Mouse (Mus musculus): Measurements from ENCODE around the gene Slc4a8. TPM values are rescaled to one million over a fixed set of nuclear protein-coding genes. Genes with fewer than 3 reads are reported as not detected.
"Not testable (repeated sequence)": the region's sequence is repeated elsewhere in the genome, so short reads cannot be mapped to it uniquely, and the experiment has no call there.

Gene Slc4a8
- total RNA-seq, 2 experiments from 2014 or later, result 9.5 to 12.6 TPM

DNA sequence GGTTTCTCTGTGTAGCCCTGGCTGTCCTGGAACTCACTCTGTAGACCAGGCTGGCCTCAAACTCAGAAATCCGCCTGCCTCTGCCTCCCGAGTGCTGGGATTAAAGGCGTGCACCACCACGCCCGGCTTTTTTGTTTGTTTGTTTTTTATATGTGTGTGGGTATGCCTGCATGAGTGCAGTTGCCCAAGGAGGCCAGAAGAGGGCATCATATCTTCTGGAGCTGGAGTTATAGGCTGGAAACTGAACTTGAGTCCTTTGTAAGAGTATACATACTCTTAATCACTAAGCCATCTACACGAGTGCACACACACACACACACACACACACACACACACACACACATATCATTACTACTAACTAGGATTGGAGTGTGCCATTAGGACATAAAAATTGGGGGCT, 12.3 kb downstream of the Slc4a8 start:
- not testable (repeated sequence) for DNase-seq

DNA sequence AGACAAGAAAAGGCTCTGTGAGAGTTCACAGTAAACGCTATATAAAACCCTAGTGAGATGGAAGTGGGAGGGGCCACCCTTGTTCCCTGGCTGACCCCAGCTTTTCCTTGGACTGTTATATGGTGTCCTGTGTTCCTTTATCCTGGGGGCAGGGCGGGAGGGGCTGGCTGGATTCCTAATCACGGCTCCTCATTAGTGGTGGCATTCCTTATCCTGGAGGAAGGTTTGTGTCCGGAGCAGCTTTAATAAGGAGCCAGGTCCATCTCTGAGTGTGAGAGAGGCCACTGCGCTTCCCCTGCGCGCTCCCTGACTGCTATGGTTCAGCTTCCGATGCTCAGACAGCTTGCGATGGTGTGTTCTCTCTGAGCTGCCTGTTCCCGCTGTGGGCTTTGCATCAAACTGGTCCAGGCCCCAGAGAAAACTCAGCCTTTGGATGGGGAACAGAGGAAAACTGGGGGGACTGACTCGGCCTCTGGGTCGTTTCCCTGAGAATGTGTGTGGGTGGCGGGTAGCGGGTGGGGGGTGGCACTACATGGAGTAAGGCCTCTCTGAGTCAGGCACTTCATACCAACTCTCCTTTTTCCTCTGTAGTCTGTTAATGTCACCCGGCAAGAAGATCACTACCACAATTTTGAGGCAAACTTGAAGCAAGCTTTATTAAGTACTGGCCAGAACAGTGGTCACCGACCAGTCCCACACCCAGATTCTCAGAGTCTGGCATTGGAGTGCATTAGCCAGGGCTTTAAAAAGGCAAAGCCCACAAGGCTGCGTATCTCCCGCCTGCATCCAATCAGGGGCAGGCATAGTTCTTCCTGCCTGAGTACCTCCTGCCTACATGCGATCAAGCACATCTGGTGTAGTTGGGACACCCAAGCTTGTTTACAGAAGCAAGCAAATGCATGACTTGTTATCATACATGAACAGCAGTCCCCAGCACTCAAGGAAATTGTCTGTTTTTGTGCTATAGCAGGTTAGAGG, 13.9 kb downstream of the Slc4a8 start:
- DNase-seq, result no peak

DNA sequence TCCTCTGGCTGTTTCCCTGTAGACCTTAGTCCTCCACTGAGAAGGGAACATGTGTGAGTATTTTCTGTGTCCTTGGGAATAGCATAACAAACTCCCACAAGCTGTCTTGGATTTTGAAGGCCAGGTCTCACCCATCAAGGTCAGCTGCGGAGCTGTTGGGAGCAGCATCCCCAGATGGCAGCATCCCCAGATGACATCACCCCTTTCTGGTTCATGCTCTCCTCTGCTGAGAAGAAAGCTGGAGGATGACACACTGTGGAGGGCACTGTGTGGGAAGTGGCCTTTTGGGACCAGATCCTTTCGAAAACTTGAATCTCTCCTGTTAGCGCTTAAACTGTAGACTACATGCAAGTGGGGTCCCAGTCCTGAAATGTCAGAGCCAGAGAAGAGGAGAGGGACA, 14.9 kb downstream of the Slc4a8 start:
- peak; percentile 48 for DNase-seq

DNA sequence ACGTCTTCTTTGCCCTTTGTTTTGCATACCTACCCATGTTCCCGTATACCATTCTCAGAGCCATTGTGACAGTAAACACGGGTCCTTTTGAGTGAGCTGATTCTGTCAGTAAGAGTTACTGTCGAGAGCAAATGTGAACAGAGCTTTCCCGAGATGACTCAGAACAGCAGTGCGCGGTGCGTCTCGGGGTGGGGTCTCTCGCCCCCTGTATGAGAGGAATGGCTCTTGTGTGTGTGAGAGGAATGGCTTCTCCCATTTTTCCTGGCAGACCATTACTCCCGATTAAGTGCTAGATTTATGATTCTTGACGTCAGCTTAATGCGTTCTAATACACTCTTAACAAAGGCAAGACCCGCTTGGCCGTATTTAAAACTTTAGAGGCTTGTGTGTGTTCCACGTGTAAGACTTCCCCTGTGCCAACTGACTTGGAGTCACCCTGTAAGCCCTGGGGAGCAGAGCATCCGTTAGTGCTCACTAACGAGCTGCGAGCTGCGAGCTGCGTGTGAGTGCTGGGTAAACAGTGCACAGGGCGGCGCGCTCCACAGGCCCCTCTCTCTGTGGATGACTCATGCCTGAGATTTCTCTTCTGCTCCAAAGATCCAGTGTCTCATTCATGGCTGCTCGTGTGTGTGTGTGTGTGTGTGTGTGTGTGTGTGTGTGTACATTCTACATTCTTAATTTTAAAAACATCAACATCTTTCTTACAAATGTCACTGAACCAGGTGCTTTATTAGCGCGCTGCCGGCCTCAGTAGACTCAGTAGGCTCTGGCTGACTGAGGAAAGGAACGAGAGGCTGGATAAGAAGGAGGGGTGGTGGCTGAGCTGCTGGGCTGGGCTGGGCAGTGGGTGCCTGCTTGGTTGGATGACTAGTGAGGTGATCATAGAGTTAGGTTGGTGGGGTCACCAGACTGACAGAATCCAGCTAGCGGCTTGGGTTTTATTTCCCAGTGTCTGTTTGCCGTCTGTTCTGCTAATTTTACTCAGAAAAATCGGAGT, 15.8 kb downstream of the Slc4a8 start:
- peak; percentile 60 for DNase-seq

DNA sequence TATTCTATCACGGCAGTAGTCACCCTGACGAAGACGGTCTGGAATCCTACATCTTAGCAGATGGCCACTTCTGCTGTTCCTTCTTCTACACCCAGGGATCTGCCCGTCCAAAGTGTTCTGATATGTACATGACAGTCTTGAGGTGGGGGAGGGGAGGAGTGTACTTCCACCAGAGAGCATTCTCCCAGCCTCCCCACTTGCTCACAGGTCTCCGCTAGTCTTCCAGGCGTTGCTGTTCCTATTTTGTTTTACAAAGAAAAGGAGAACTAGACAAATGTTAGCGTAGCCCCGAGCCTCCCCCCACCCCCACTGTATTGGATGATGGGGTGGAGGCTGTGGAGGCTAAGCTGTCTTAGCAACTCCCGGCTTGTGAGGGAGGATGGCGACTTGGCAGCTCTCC, 18.3 kb downstream of the Slc4a8 start:
- no peak for DNase-seq

DNA sequence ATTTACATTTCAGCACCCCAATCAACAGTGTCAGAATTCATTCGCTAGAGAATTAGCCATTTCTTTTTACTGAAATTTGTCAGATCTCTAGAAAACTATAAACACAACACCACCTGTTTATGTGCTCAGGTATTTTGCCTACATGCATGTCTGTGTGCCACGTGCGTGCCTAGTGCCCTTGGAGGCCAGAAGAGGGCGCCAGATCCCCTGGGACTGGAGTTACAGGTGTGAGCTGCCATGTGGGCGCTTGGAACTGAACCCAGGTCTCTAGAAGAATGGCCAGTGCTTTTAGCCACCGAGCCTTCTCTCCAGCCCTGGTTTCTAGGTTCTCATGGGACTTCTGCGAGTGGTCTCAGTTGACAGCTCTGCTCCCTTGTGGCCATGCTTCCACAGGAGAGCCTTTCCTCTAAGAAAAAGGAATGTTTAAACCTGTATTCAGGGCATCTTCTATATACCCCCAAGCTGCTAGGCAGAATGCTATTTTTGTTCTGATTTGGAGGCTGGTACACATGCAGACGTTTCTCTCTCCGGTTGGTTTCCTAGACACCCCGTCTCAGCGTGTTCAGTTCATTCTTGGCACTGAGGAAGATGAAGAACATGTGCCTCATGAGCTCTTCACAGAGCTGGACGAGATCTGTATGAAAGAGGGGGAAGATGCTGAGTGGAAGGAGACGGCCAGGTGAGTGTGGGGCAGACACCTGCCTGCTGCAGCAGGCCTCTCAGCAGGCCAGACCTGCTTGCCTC, 21.9 kb downstream of the Slc4a8 start:
- DNase-seq, result no peak

DNA sequence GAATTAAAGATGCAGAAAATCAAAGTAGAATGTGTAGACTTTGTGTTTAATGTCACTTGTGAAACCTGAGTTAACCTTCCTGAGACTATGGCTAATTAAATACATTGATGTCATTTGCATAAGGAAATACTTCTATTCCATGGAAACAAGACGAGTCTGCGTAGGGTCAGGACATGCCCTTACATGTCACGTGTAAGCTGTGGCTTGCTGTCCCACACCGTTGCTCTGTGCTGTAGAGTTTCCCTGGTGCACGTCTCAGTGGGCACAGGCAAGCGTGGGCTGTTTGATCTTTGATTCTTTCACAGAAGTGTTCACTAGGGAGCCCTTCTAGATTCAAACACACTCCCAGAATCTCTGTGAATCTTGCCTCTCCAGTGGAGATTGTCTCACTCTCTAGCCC, 28.7 kb downstream of the Slc4a8 start:
- no peak for DNase-seq

DNA sequence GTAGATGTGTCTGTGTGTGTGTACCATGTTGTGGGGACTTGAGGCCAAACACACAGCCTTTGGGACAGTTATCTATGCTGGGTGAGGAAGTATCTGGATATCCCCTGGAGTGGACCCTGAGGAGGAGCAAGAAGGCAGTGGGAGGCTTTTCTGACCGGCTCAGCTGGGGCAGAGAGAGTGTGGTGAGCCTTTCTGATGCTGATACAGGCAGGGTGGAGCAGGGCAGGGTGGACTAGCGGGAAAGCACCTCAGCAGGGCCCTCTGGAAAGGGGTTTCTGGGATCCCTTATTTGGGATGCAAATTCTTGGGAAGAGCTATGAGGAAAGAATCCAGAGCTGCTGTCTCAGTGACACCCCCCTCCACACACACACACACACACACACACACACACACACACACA, 30.8 kb downstream of the Slc4a8 start:
- no peak for DNase-seq

DNA sequence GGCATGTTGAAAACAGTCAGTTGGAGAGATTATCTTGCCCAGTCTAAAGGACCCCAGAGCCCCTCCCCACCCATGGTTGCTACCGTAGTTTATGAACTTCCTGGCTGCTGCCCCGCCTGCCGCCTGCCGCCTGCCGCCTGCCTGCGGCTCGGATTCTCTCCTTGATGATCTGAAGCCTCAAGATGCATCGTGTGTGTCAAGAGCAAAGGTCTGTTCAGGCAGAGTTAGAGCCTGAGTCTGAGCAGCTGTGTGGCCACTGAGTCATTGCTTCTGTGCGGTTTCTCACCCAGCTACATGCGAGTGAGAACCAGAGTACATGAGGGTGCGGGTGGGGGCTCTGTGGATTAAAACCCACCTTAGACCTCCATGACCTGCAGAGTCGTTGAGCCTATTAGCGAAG, 39.4 kb downstream of the Slc4a8 start:
- DNase-seq, result no peak

DNA sequence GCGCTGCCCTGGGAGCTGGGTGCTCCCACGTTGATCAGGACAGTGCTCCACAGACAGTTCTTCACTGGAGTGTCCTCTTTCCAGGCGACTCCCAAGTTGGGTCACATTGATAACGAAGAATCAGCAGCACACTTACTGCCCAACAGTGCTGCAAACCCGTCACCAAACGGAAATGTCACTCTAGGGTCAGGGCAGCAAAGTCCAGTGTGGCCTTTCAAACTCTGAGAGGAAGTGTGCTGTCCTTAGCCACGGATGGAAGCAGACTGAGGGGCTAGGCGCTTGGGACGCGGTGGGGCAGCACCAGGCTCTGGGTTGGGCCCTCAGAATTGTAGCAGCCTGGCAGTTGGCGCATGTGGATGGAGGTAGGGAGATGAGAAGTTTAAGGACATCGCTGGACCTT, 46.5 kb downstream of the Slc4a8 start:
- DNase-seq, result no peak

DNA sequence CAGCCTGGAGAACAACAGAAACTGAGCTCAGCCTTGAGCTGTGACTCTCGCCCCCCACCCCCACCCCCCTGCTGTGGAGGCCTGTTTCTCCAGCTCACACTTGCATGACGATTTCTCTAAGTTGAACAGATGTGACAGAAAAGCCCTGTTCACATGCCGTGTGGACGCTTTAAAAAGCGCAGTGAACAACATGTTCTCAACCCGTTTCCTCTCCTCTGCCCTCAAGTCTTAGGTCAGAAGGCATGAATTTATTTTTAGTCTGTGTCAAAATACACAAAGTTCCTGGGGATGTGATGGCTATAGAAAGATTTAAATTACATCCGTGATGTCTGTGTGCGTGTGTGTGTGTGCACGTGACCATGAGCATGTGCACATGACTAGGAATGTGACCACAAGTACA, 46.9 kb downstream of the Slc4a8 start:
- no peak for DNase-seq

DNA sequence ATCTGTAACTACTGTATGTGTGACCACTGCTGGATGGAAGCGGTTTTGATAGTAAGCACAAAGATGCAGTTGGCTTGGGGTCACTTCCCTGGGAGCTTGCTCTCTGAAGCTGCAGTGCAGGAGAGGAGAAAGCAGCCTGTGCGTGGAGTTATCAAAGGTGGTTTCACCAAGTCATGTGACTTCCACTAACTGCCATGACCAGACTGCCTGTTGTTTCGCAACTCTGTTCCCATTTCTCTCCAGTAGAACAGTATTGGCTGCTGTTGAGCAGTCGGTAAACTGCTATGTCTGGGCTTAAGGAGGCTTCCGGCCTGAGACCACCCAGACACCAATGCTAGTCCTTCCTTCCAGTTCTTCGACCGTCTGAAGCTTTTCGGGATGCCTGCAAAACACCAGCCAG, 48.7 kb downstream of the Slc4a8 start:
- DNase-seq, result no peak

DNA sequence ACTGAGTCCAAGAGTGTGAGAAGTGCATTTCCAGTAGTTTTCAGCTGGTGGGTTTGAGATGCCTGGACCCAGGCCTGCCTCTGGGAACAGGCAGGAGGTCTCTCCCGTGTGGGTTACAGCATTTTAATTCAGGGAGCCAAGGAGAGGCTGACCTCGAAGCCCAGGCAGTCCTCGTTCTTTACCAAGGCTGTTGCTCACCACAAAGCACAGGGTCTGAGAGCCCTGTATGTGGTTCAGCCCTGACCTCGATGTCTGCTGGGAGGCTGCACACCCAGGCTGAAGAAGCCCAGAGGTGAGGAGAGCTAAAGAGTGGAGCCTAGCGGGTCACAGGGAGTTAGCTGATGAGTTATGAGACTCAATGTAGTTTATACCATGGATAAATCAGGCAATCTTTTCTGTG, 52.0 kb downstream of the Slc4a8 start:
- no peak for DNase-seq

DNA sequence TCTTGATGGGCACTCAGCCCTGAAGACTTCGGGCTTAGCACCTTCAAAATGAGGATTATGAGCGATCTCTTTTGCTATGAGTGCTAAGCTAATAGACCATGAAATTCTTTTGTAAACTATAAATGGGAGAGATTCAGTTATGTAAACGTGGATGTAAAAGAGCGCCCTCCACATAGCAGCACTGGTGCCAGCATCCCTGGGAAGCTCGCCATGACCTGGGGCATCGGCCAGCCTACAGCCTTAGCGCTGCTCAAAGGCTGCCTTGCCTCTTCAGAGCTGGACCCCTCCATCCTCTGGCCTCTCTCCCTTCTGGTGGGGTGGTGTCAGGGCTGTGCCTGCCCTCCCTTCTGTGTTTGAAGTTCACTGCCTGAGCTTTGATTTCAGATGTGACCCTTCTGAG, 52.5 kb downstream of the Slc4a8 start:
- DNase-seq, result no peak

DNA sequence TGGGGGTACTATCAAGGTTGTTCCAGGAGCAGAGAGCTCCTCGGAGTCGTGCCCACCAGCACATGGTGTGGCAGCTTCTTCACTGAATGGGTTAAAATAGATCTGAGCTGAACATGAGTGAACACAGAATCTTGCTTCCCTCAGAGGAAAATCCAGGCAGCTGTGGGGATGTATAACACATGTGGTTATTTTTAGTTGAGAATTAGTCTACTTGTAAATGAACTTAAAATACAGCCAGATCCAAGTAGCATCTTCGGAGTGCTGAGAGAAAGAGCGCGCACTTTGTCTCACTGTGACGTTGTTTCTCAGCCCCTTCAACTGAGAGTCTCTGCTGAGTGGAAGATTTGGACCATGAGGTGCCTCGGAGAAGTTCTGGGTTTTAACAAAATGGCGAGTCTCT, 53.8 kb downstream of the Slc4a8 start:
- DNase-seq, result no peak

DNA sequence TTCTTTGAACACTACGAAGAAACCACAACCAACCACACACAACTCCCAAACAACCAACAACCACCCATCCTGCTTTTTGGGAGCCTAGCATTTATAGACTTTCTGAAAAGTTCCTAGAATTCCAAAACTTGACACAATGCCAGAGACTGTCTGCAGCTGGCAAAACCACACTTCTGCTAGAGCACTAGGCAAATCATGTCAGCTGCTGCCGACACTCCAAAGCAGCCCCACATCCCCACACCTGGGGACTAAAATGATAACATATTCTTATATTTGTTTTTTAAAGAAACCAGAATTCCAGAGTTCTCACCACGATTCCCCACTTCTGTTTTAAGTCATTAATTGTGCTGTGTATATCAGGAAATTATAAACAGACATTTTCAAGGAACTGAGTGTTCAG, 57.3 kb downstream of the Slc4a8 start:
- DNase-seq, result no peak

DNA sequence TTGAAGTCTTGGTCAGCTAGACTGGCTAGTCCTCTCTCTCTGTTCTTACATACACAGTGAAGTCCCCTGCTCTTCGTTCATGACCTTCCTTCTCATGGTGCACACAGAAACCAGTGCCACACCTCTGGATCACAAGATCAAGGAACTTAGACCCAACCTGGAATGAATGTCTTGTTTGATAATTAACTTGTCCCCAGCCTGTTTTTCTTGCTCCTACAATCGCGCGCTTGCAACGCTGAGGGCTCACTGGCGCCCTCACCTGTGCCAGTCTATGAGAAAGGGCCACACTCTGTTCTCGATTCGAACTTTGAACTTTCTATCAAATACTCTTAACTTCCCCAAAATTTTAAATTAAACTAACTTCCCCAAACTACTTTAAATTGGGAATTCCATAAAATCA, 60.3 kb downstream of the Slc4a8 start:
- no peak for DNase-seq

DNA sequence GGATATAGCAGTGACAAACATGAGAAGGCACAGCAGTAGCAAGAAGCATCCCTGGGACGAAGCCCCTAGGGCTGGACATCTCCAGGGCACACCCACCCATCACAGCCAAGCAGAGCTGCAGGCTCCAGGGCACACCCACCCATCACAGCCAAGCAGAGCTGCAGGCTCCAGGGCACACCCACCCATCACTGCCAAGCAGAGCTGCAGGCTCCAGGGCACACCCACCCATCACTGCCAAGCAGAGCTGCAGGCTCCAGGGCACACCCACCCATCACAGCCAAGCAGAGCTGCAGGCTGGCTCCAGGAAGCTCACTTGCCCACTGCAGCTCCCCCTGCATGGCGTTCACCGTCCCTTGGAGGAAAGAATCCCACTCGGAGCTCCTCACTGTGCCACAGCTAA, 60.8 kb downstream of the Slc4a8 start:
- DNase-seq, result not testable (repeated sequence)

DNA sequence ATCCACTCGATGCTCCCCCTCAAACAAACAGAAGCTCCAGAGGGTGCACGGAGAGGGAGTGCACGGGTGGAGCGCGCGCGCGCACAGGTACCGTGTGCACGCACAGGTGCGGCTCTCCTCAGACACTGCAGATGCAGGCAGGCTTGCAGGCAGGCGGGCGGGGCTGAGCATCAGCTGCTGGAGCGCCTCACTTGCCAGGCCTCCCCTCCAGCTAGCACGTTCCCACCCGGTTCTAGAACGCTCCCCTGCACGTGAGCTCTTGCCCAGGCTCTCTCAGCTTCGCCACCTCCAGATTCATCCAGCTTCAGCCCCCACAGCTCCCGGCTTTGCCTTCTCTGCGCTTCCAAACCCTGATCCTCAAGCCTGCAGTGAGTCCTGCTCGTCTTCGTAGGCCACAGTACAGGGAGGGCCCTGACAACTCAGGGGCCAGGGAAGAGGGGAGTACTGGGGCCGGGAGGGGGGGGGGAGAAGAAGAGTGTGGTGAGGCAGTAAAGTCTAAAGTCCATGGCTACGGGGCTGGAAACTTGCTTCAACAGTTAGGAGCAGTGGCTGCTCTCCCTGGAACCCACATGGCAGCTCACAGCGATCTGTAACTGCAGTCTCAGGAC, 63.8 kb downstream of the Slc4a8 start:
- DNase-seq, result no peak

DNA sequence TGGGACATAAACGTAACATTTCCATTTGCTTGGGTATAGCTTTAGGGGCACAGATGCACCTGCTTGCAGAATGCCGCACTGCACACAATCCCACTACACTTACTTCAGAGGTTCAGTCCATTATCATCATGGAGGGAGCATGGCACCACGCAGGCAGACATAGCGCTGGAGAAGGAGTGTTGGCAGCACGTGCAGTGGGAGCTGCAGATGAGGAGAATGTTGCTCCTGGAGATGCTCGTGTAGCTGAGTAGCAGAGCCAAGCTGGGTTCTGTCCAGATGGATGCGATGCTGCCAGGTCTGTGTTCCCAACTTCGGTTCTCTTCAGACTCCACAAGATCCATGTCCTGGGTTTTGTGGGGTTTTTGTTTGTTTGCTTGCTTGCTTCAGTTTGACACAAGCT, 64.5 kb downstream of the Slc4a8 start:
- no peak for DNase-seq

DNA sequence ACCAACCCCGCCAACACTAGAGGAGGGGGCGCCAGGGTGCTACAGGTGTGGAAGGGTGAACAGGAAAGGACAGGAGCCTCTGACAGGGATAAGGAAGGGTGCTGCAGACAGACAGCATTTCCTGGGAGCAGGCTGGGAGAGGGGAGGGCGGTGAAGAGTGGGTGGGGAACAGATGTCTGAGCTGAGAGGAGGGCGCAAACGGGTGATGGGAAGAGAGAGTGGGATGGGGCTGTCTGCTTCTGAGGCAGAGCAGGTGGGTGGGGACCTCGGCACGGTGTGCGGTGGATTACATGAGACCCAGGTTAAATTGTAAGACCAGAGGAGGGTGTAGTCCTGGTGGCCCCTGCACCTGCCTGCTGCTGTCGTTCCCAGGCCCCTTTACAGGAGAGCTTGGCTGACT, 68.2 kb downstream of the Slc4a8 start:
- DNase-seq, result no peak

DNA sequence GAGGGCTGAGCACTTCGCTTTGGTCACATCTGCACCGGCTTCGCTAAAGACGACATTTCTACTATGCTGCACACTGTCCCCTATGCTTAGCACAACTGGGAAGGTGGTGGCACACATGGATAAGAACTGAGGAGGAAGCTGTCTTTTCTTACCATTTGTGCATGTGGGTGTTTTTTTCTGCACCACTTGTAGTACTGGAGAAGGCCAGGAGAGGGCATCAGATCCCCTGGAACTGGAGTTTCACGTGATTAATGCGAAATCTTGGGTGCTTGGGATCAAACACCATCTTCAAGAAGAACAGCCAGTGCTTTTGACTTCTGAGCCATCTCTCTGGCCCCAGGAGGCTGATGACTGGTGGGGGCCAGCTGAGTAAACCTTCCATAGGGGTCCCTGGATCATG, 69.1 kb downstream of the Slc4a8 start:
- no peak for DNase-seq

Measured in adrenal gland, postnatal 10 days (tissue).